Mouse (Mus musculus) lung, postnatal 0 days (tissue): ENCODE data around the gene Gm11983.
"Not testable (repeated sequence)": the region's sequence is repeated elsewhere in the genome, so short reads cannot be mapped to it uniquely, and the experiment has no call there.

Experiments
- CTCF ChIP-seq: IDR thresholded peaks from 2 replicates; pipeline ENCODE4 v1.5.1; 2016; ENCODE audit warnings: antibody characterized with exemption, mild to moderate bottlenecking
- EP300 ChIP-seq: IDR thresholded peaks from 2 replicates; pipeline ENCODE4 v1.6.1; 2016; ENCODE audit warnings: antibody characterized with exemption, mild to moderate bottlenecking, control low read depth

DNA sequence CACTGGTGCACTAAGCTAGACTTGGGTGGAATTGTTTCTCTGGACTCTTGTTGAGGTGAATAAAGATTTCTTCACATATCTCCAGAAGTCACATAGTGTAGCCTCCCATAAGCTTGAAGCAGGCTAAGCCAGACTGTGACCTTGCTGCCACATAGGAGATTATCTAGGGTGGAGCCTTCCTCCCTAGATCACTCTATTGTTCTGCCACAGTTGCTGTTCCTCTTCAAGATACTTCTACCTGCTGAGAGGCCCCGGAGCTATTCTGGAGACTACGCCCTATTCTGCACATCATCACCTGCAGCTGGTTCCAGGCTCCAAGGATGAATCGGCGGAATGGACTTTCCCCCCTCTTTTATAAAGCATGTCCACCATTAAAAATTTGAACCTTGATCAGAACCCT, 45.6 kb upstream of the Gm11983 start:
- not testable (repeated sequence) for TF ChIP-seq EP300, CTCF
